Mouse (Mus musculus): Measurements from ENCODE around the gene Gpc6. TPM values are rescaled to one million over a fixed set of nuclear protein-coding genes. Genes with fewer than 3 reads are reported as not detected.

The Gpc6 gene
- polyA plus RNA-seq, 2 experiments, result 26.1 to 39.5 TPM

- no peak for ATAC-seq (ENCODE audit: low FRiP score, low read depth)
- DNase-seq (ENCODE audit: low spot score), result no peak
- 92% methylated on average over 8 of the region's 8 CpGs for WGBS
- Histone ChIP-seq H3K36me3 (ENCODE audit: control insufficient read depth, insufficient read depth, low read length) (no peaks in the 10 kb centered on the region), H3K9me3 (ENCODE audit: control insufficient read depth, low read length) (no peaks in the 10 kb centered on the region), H3K4me2 (replicated peaks; ENCODE audit: low read depth, low read length, severe bottlenecking) (no peak overlapping the region), H3K9ac (ENCODE audit: low read depth, low read length, severe bottlenecking) (no peak overlapping the region), H3K27me3 (ENCODE audit: control insufficient read depth, insufficient read depth, low read length) (no peaks in the 10 kb centered on the region), H3K4me3 (replicated peaks; ENCODE audit: low read length) (no peak overlapping the region), H3K27ac (replicated peaks; ENCODE audit: low read depth, low read length) (no peak overlapping the region), H3K4me1 (ENCODE audit: control insufficient read depth, insufficient read depth, low read length) (no peaks in the 10 kb centered on the region)
- TF ChIP-seq POLR2A (IDR thresholded peaks at IDR 0.05; ENCODE audit: borderline replicate concordance, extremely low read depth, insufficient read depth, insufficient read length), result no peak
These were observed 734.2 kb downstream of the Gpc6 start for GRCm38 (mm10) chr14:117659198-117659761.

- ATAC-seq (ENCODE audit: low FRiP score, low read depth), result no peak
- H3K4me2 ChIP-seq (replicated peaks; ENCODE audit: low read depth, low read length, severe bottlenecking), result no peak overlapping the region
- no peaks in the 10 kb centered on the region for H3K36me3 ChIP-seq (ENCODE audit: control insufficient read depth, insufficient read depth, low read length)
- 74% methylated on average over 4 of the region's 4 CpGs for WGBS
- H3K9ac ChIP-seq (ENCODE audit: low read depth, low read length, severe bottlenecking), result no peak overlapping the region
- H3K4me1 ChIP-seq (ENCODE audit: control insufficient read depth, insufficient read depth, low read length), result no peaks in the 10 kb centered on the region
- no peak overlapping the region for H3K27ac ChIP-seq (replicated peaks; ENCODE audit: low read depth, low read length)
- H3K9me3 ChIP-seq (ENCODE audit: control insufficient read depth, low read length), result no peaks in the 10 kb centered on the region
- no peak overlapping the region for H3K4me3 ChIP-seq (replicated peaks; ENCODE audit: low read length)
- no peak for DNase-seq (ENCODE audit: low spot score)
- no peak for TF ChIP-seq POLR2A (IDR thresholded peaks at IDR 0.05; ENCODE audit: borderline replicate concordance, extremely low read depth, insufficient read depth, insufficient read length)
- no peaks in the 10 kb centered on the region for H3K27me3 ChIP-seq (ENCODE audit: control insufficient read depth, insufficient read depth, low read length)
These were observed 737.1 kb downstream of the Gpc6 start for GRCm38 (mm10) chr14:117662261-117662660.

GRCm38 (mm10) chr14:117664796-117665195 lies 739.7 kb downstream of the Gpc6 start:
- no peak overlapping the region for H3K9ac ChIP-seq (ENCODE audit: low read depth, low read length, severe bottlenecking)
- no peaks in the 10 kb centered on the region for H3K27me3 ChIP-seq (ENCODE audit: control insufficient read depth, insufficient read depth, low read length)
- no peaks in the 10 kb centered on the region for H3K4me1 ChIP-seq (ENCODE audit: control insufficient read depth, insufficient read depth, low read length)
- 89% methylated on average over 4 of the region's 4 CpGs for WGBS
- no peaks in the 10 kb centered on the region for H3K36me3 ChIP-seq (ENCODE audit: control insufficient read depth, insufficient read depth, low read length)
- H3K4me3 ChIP-seq (replicated peaks; ENCODE audit: low read length), result no peak overlapping the region
- no peaks in the 10 kb centered on the region for H3K9me3 ChIP-seq (ENCODE audit: control insufficient read depth, low read length)
- DNase-seq (ENCODE audit: low spot score) (no peak), ATAC-seq (ENCODE audit: low FRiP score, low read depth) (no peak)
- TF ChIP-seq POLR2A (IDR thresholded peaks at IDR 0.05; ENCODE audit: borderline replicate concordance, extremely low read depth, insufficient read depth, insufficient read length), result no peak
- H3K4me2 ChIP-seq (replicated peaks; ENCODE audit: low read depth, low read length, severe bottlenecking), result no peak overlapping the region
- no peak overlapping the region for H3K27ac ChIP-seq (replicated peaks; ENCODE audit: low read depth, low read length)

- WGBS, result 91% methylated on average over 2 of the region's 2 CpGs
- H3K27ac ChIP-seq (replicated peaks; ENCODE audit: low read depth, low read length), result no peak overlapping the region
- no peaks in the 10 kb centered on the region for H3K36me3 ChIP-seq (ENCODE audit: control insufficient read depth, insufficient read depth, low read length)
These were observed 741.0 kb downstream of the Gpc6 start for GRCm38 (mm10) chr14:117666126-117666525.

GRCm38 (mm10) chr14:117673541-117673940 lies 748.4 kb downstream of the Gpc6 start:
- Histone ChIP-seq H3K4me2 (replicated peaks; ENCODE audit: low read depth, low read length, severe bottlenecking) (no peak overlapping the region), H3K36me3 (ENCODE audit: control insufficient read depth, insufficient read depth, low read length) (no peaks in the 10 kb centered on the region), H3K9ac (ENCODE audit: low read depth, low read length, severe bottlenecking) (no peak overlapping the region), H3K27ac (replicated peaks; ENCODE audit: low read depth, low read length) (no peak overlapping the region), H3K9me3 (ENCODE audit: control insufficient read depth, low read length) (no peaks in the 10 kb centered on the region), H3K4me3 (replicated peaks; ENCODE audit: low read length) (no peak overlapping the region), H3K27me3 (ENCODE audit: control insufficient read depth, insufficient read depth, low read length) (no peaks in the 10 kb centered on the region), H3K4me1 (ENCODE audit: control insufficient read depth, insufficient read depth, low read length) (no peaks in the 10 kb centered on the region)
- 91% methylated on average over 7 of the region's 7 CpGs for WGBS
- ATAC-seq (ENCODE audit: low FRiP score, low read depth) (no peak), DNase-seq (ENCODE audit: low spot score) (no peak)
- TF ChIP-seq POLR2A (IDR thresholded peaks at IDR 0.05; ENCODE audit: borderline replicate concordance, extremely low read depth, insufficient read depth, insufficient read length), result no peak

More at GRCm38 (mm10) chr14:117666126-117666525, 741.0 kb downstream of the Gpc6 start:
- H3K4me2 ChIP-seq (replicated peaks; ENCODE audit: low read depth, low read length, severe bottlenecking), result no peak overlapping the region
- no peaks in the 10 kb centered on the region for H3K4me1 ChIP-seq (ENCODE audit: control insufficient read depth, insufficient read depth, low read length)
- H3K9me3 ChIP-seq (ENCODE audit: control insufficient read depth, low read length), result no peaks in the 10 kb centered on the region
- no peaks in the 10 kb centered on the region for H3K27me3 ChIP-seq (ENCODE audit: control insufficient read depth, insufficient read depth, low read length)
- DNase-seq (ENCODE audit: low spot score) (no peak), ATAC-seq (ENCODE audit: low FRiP score, low read depth) (no peak)
- TF ChIP-seq POLR2A (IDR thresholded peaks at IDR 0.05; ENCODE audit: borderline replicate concordance, extremely low read depth, insufficient read depth, insufficient read length), result no peak
- H3K4me3 ChIP-seq (replicated peaks; ENCODE audit: low read length), result no peak overlapping the region
- H3K9ac ChIP-seq (ENCODE audit: low read depth, low read length, severe bottlenecking), result no peak overlapping the region

GRCm38 (mm10) chr14:117674482-117674881 lies 749.4 kb downstream of the Gpc6 start:
- Histone ChIP-seq H3K27ac (replicated peaks; ENCODE audit: low read depth, low read length) (no peak overlapping the region), H3K9me3 (ENCODE audit: control insufficient read depth, low read length) (no peaks in the 10 kb centered on the region), H3K36me3 (ENCODE audit: control insufficient read depth, insufficient read depth, low read length) (no peaks in the 10 kb centered on the region), H3K9ac (ENCODE audit: low read depth, low read length, severe bottlenecking) (no peak overlapping the region), H3K4me1 (ENCODE audit: control insufficient read depth, insufficient read depth, low read length) (no peaks in the 10 kb centered on the region), H3K27me3 (ENCODE audit: control insufficient read depth, insufficient read depth, low read length) (no peaks in the 10 kb centered on the region), H3K4me3 (replicated peaks; ENCODE audit: low read length) (no peak overlapping the region), H3K4me2 (replicated peaks; ENCODE audit: low read depth, low read length, severe bottlenecking) (no peak overlapping the region)
- DNase-seq (ENCODE audit: low spot score) (no peak), ATAC-seq (ENCODE audit: low FRiP score, low read depth) (no peak)
- WGBS, result 81% methylated on average over 3 of the region's 3 CpGs
- no peak for TF ChIP-seq POLR2A (IDR thresholded peaks at IDR 0.05; ENCODE audit: borderline replicate concordance, extremely low read depth, insufficient read depth, insufficient read length)

Data from limb, embryonic 14.5 days (tissue).